Mouse (Mus musculus): Measurements from ENCODE around the gene Ptms. TPM values are rescaled to one million over a fixed set of nuclear protein-coding genes. Genes with fewer than 3 reads are reported as not detected.

The Ptms gene
- polyA plus RNA-seq, 1 experiment from 2014 or later, result 321 TPM

GRCm38 (mm10) chr6:124865766-124866362 lies 54.0 kb downstream of the Ptms start:
- 63% methylated on average over 17 of the region's 18 CpGs for WGBS
- H3K27ac ChIP-seq (ENCODE audit: low read depth, low read length), result no peak overlapping the region

More at GRCm38 (mm10) chr6:124865766-124866362, 54.0 kb downstream of the Ptms start:
- Histone ChIP-seq H3K4me3 (ENCODE audit: low read depth, low read length) (no peak overlapping the region), H3K36me3 (ENCODE audit: control insufficient read depth, insufficient read depth, low read length) (no peaks in the 10 kb centered on the region), H3K9ac (ENCODE audit: low read depth, low read length) (no peak overlapping the region), H3K9me3 (ENCODE audit: control insufficient read depth, low read length) (no peaks in the 10 kb centered on the region), H3K4me1 (replicated peaks; ENCODE audit: control insufficient read depth, insufficient read depth, low read length) (peaks cover 21% of the 10 kb centered on the region), H3K27me3 (ENCODE audit: control insufficient read depth, insufficient read depth, low read length) (no peaks in the 10 kb centered on the region), H3K4me2 (replicated peaks; ENCODE audit: low read depth, low read length) (no peak overlapping the region)
- ATAC-seq (ENCODE audit: low FRiP score) (no peak), DNase-seq (ENCODE audit: low spot score) (no peak)

Other genes with a start within 250 kb of the Ptms start
- gene Emg1, start 207.9 kb downstream of the Ptms start, polyA plus RNA-seq (2014; fragmentation: Nextera tagmentation; extraction: Ambion mirVana), result 196 and 203 TPM in 2 replicates
- gene Phb2, start 207.8 kb downstream of the Ptms start, polyA plus RNA-seq (2014; fragmentation: Nextera tagmentation; extraction: Ambion mirVana), result 318 and 336 TPM in 2 replicates
- 7.1 and 7.9 TPM in 2 replicates for gene Ptpn6, start 181.4 kb downstream of the Ptms start, polyA plus RNA-seq (2014; fragmentation: Nextera tagmentation; extraction: Ambion mirVana)
- gene Grcc10, start 178.7 kb downstream of the Ptms start, polyA plus RNA-seq (2014; fragmentation: Nextera tagmentation; extraction: Ambion mirVana), result 553 and 590 TPM in 2 replicates
- not detected in 2 replicates for gene Gm45234, start 164.1 kb downstream of the Ptms start, polyA plus RNA-seq (2014; fragmentation: Nextera tagmentation; extraction: Ambion mirVana)
- gene Atn1, start 163.6 kb downstream of the Ptms start, polyA plus RNA-seq (2014; fragmentation: Nextera tagmentation; extraction: Ambion mirVana), result 9.2 and 12.7 TPM in 2 replicates
- 5.9 and 7.1 TPM in 2 replicates for gene Eno2, start 150.4 kb downstream of the Ptms start, polyA plus RNA-seq (2014; fragmentation: Nextera tagmentation; extraction: Ambion mirVana)
- gene Lrrc23, start 140.4 kb downstream of the Ptms start, polyA plus RNA-seq (2014; fragmentation: Nextera tagmentation; extraction: Ambion mirVana), result 4.1 and 4.7 TPM in 2 replicates
- 4.8 and 6.7 TPM in 2 replicates for gene Spsb2, start 111.4 kb downstream of the Ptms start, polyA plus RNA-seq (2014; fragmentation: Nextera tagmentation; extraction: Ambion mirVana)
- 618 and 653 TPM in 2 replicates for gene Tpi1, start 105.8 kb downstream of the Ptms start, polyA plus RNA-seq (2014; fragmentation: Nextera tagmentation; extraction: Ambion mirVana)
- gene Usp5, start 90.6 kb downstream of the Ptms start, polyA plus RNA-seq (2014; fragmentation: Nextera tagmentation; extraction: Ambion mirVana), result 127 and 134 TPM in 2 replicates
- gene Cdca3, start 90.6 kb downstream of the Ptms start, polyA plus RNA-seq (2014; fragmentation: Nextera tagmentation; extraction: Ambion mirVana), result 185 and 193 TPM in 2 replicates
- 0.22 and 0.64 TPM in 2 replicates for gene Gnb3, start 79.8 kb downstream of the Ptms start, polyA plus RNA-seq (2014; fragmentation: Nextera tagmentation; extraction: Ambion mirVana)
- gene P3h3, start 62.4 kb downstream of the Ptms start, polyA plus RNA-seq (2014; fragmentation: Nextera tagmentation; extraction: Ambion mirVana), result 12.1 and 14.7 TPM in 2 replicates
- 1.9 and 2.3 TPM in 2 replicates for gene Gpr162, start 56.1 kb downstream of the Ptms start, polyA plus RNA-seq (2014; fragmentation: Nextera tagmentation; extraction: Ambion mirVana)
- 0.19 TPM in 1 of 2 replicates, not detected in the other for gene Cd4, start 31.9 kb downstream of the Ptms start, polyA plus RNA-seq (2014; fragmentation: Nextera tagmentation; extraction: Ambion mirVana)
- 1.2 and 2.5 TPM in 2 replicates for gene Lag3, start 8.4 kb downstream of the Ptms start, polyA plus RNA-seq (2014; fragmentation: Nextera tagmentation; extraction: Ambion mirVana)
- gene Mlf2, start 11.3 kb upstream of the Ptms start, polyA plus RNA-seq (2014; fragmentation: Nextera tagmentation; extraction: Ambion mirVana), result 443 and 465 TPM in 2 replicates
- gene Cops7a, start 45.4 kb upstream of the Ptms start, polyA plus RNA-seq (2014; fragmentation: Nextera tagmentation; extraction: Ambion mirVana), result 94.3 and 99.7 TPM in 2 replicates
- 1.6 and 1.9 TPM in 2 replicates for gene Pianp, start 76.6 kb upstream of the Ptms start, polyA plus RNA-seq (2014; fragmentation: Nextera tagmentation; extraction: Ambion mirVana)
- 8.7 and 16.5 TPM in 2 replicates for gene Zfp384, start 89.0 kb upstream of the Ptms start, polyA plus RNA-seq (2014; fragmentation: Nextera tagmentation; extraction: Ambion mirVana)
- gene Ing4, start 119.7 kb upstream of the Ptms start, polyA plus RNA-seq (2014; fragmentation: Nextera tagmentation; extraction: Ambion mirVana), result 120 and 133 TPM in 2 replicates
- gene Acrbp, start 129.6 kb upstream of the Ptms start, polyA plus RNA-seq (2014; fragmentation: Nextera tagmentation; extraction: Ambion mirVana), result 10.7 and 12.2 TPM in 2 replicates
- 0.21 TPM in 1 of 2 replicates, not detected in the other for gene Lpar5, start 147.8 kb upstream of the Ptms start, polyA plus RNA-seq (2014; fragmentation: Nextera tagmentation; extraction: Ambion mirVana)
- gene Chd4, start 175.9 kb upstream of the Ptms start, polyA plus RNA-seq (2014; fragmentation: Nextera tagmentation; extraction: Ambion mirVana), result 105 and 130 TPM in 2 replicates
- gene Nop2, start 211.8 kb upstream of the Ptms start, polyA plus RNA-seq (2014; fragmentation: Nextera tagmentation; extraction: Ambion mirVana), result 45.3 and 58.8 TPM in 2 replicates
- 10.3 and 10.4 TPM in 2 replicates for gene Iffo1, start 225.1 kb upstream of the Ptms start, polyA plus RNA-seq (2014; fragmentation: Nextera tagmentation; extraction: Ambion mirVana)
- 2,070 and 2,095 TPM in 2 replicates for gene Gapdh, start 246.4 kb upstream of the Ptms start, polyA plus RNA-seq (2014; fragmentation: Nextera tagmentation; extraction: Ambion mirVana)